Mouse (Mus musculus) embryonic facial prominence, embryonic 13.5 days (tissue): ENCODE results near the gene Stpg4. TPM values are rescaled to one million over a fixed set of nuclear protein-coding genes. Genes with fewer than 3 reads are reported as not detected.
A peak's percentile ranks its signal among the peaks of the same experiment; 100 is the strongest.

ENCODE experiments used
- ATAC-seq: fragments of 200-750 bp; cut with Nextera tagmentation; 2 replicates; pipeline ENCODE4 v1.8.0; 2017; ENCODE audit warnings: low read depth; ENCODE audit not compliant: insufficient number of reproducible peaks, insufficient read depth, low FRiP score, low TSS enrichment
- H3K27ac ChIP-seq: fragments of 300-500 bp; sonication (generic); 2 replicates; pipeline ENCODE4 v1.5.1; 2015; ENCODE audit warnings: moderate library complexity, mild to moderate bottlenecking, inconsistent platforms
- H3K27me3 ChIP-seq: fragments of 300-500 bp; sonication (generic); 2 replicates; pipeline ENCODE4 v1.6.1; 2015; ENCODE audit warnings: mild to moderate bottlenecking, inconsistent platforms
- H3K36me3 ChIP-seq: fragments of 300-500 bp; sonication (generic); 2 replicates; pipeline ENCODE4 v1.6.1; 2015; ENCODE audit warnings: mild to moderate bottlenecking, inconsistent platforms
- H3K4me1 ChIP-seq: fragments of 300-500 bp; sonication (generic); 2 replicates; pipeline ENCODE4 v1.6.1; 2015; ENCODE audit warnings: inconsistent platforms
- H3K4me2 ChIP-seq: fragments of 300-500 bp; sonication (generic); 2 replicates; pipeline ENCODE4 v1.6.1; 2015; ENCODE audit warnings: moderate library complexity, mild to moderate bottlenecking, inconsistent platforms
- H3K4me3 ChIP-seq: fragments of 300-500 bp; sonication (generic); 2 replicates; pipeline ENCODE4 v1.5.1; 2015; ENCODE audit warnings: mild to moderate bottlenecking, inconsistent platforms
- H3K9ac ChIP-seq: fragments of 300-500 bp; sonication (generic); 2 replicates; pipeline ENCODE4 v1.6.1; 2015; ENCODE audit warnings: mild to moderate bottlenecking, inconsistent platforms
- H3K9me3 ChIP-seq: fragments of 300-500 bp; sonication (generic); 2 replicates; pipeline ENCODE4 v1.6.1; 2016; ENCODE audit warnings: inconsistent platforms
- WGBS: fragments of 180-500 bp; shearing (Covaris S2); methylation state at CpG from one replicate; pipeline ENCODE4 v1.1.7; 2015; ENCODE audit warnings: mixed read lengths; 5-methylcytosine and 5-hydroxymethylcytosine counted together
- polyA plus RNA-seq: library from polyadenylated mRNA; unstranded; fragments of >200 nt; fragmentation: Nextera tagmentation; extraction: Ambion mirVana; gene quantifications from 2 replicates; pipeline ENCODE4 v1.2.1, GENCODE M21; 2015

Stpg4 gene
- polyA plus RNA-seq, 1 experiment from 2014 or later: not detected

- H3K4me2 ChIP-seq: no peak overlapping the region
- peak; percentile 28 for ATAC-seq
- peak overlapping the region; percentile 66 for H3K27ac ChIP-seq
- peaks cover 57% of the 10 kb centered on the region for H3K4me1 ChIP-seq
- WGBS: 69% methylated on average over 6 of the region's 6 CpGs
- H3K9me3 ChIP-seq: no peaks in the 10 kb centered on the region
- H3K4me3 ChIP-seq: no peak overlapping the region
- H3K27me3 ChIP-seq: no peaks in the 10 kb centered on the region
- no peaks in the 10 kb centered on the region for H3K36me3 ChIP-seq
- H3K9ac ChIP-seq: no peak overlapping the region
Measured at GRCm38 (mm10) chr17:87376831-87377471, 50.6 kb downstream of the Stpg4 start.

DNA sequence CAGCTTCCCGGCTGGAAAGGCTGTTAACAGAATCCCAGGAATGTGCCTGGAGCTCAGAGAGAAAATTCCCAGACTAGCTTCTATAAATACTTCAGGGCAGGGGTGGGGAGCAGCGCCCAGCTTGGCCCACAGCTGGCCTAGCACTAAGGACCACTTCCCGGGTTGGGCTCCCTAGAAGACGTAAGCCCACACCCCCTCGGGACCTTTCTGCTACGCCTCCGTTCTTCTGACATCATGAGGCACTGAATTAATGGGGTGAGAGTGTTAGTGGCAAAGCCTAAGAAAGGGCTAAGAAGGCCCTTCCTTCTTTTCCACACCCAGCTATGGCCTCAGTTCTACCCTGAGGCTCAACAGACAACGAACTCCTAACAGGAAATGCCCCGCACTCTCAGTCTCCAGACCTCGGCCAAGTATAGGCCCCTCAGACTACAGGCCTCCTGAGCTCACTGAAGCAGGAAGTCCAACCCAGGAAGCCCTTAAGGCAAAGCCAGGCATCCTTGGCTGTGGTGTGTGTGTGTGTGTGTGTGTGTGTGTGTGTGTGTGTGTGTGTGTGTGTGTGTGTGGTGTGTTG lies 51.5 kb downstream of the Stpg4 start:
- Histone ChIP-seq H3K4me2 (no peak overlapping the region), H3K4me3 (no peak overlapping the region), H3K27me3 (no peaks in the 10 kb centered on the region), H3K9me3 (no peaks in the 10 kb centered on the region), H3K36me3 (no peaks in the 10 kb centered on the region), H3K27ac (peak overlapping the region; percentile 66), H3K9ac (no peak overlapping the region), H3K4me1 (peaks cover 60% of the 10 kb centered on the region)
- 16% methylated on average over 10 of the region's 10 CpGs for WGBS
- no peak for ATAC-seq

DNA sequence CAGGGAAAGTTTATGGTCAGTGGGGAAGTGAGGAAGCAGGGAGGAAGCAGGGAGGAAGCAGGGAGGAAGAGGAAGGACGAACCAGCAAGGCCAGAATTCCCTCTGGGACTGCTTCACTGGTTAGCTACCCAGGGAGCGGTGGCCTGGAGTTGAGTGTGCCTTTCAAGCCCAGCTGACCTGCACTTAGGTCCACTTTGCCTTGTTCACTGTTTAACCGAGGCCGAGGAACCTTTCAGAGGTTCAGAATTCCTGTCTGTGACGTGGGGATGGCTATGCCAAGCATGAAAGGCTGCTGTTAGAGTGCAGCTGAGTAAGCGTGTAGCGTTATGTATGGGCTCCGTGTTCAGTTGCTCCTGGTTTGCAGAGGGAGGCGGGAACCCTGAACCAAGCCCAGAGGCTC lies 54.2 kb downstream of the Stpg4 start:
- peaks cover 67% of the 10 kb centered on the region for H3K4me1 ChIP-seq
- no peaks in the 10 kb centered on the region for H3K9me3 ChIP-seq
- no peak overlapping the region for H3K4me3 ChIP-seq
- H3K36me3 ChIP-seq: no peaks in the 10 kb centered on the region
- H3K27ac ChIP-seq: no peak overlapping the region
- no peak for ATAC-seq
- H3K4me2 ChIP-seq: no peak overlapping the region
- no peak overlapping the region for H3K9ac ChIP-seq
- no peaks in the 10 kb centered on the region for H3K27me3 ChIP-seq
- WGBS: 90% methylated on average over 9 of the region's 9 CpGs

DNA sequence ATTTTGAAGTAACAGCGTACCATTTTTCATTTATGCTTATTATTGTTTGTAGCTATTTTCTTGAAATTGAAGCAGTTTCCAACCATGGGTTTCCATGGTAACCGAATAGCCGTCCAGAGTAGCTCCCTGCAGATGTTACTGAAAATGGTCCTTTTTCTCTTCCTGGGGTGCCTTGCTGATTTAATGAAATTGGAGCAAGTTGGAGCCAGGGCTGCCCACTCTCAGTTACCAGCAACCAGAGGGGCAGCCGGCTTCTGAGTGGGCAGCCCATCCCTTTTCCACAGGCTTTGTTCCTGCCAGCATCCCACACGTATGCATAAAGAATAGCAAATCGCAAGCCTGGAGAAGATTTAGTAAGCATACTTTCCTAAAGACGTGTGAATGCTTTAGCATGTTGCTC lies 55.4 kb downstream of the Stpg4 start:
- no peak for ATAC-seq
- H3K27me3 ChIP-seq: no peaks in the 10 kb centered on the region
- H3K27ac ChIP-seq: no peak overlapping the region
- WGBS: 72% methylated on average over 7 of the region's 7 CpGs
- no peaks in the 10 kb centered on the region for H3K36me3 ChIP-seq
- H3K9ac ChIP-seq: no peak overlapping the region
- no peak overlapping the region for H3K4me2 ChIP-seq
- peaks cover 67% of the 10 kb centered on the region for H3K4me1 ChIP-seq
- no peaks in the 10 kb centered on the region for H3K9me3 ChIP-seq
- H3K4me3 ChIP-seq: no peak overlapping the region

DNA sequence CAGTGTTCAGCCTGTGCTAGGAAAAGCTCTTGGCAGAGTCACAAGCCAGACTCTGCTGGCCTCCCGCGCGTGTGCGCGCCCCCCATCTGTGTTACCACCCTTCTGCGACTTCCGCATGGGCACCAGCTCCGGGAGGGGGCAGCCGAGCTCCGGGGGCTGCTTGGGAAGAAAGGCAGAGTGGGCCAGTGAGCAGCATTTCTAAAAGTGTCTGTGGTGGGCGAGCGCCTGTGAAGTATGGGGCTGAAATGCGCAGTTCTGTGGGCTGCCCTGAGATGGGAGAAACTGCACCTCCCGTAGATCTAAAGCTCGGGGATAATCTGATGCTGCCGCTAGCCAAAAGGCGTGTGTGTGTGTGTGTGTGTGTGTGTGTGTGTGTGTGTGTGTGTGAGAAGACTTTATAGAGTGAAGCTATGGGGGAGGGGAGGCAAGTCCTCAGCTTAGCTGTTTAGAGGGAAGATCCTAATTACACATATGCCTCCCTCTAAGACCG lies 58.2 kb downstream of the Stpg4 start:
- no peaks in the 10 kb centered on the region for H3K9me3 ChIP-seq
- H3K9ac ChIP-seq: no peak overlapping the region; the same call in 1 of the 2 replicates
- no peak overlapping the region for H3K4me3 ChIP-seq
- no peaks in the 10 kb centered on the region for H3K27me3 ChIP-seq
- 55% methylated on average over 18 of the region's 18 CpGs for WGBS
- H3K27ac ChIP-seq: peak overlapping the region; percentile 55
- H3K4me1 ChIP-seq: peaks cover 63% of the 10 kb centered on the region
- H3K36me3 ChIP-seq: no peaks in the 10 kb centered on the region
- no peak overlapping the region for H3K4me2 ChIP-seq
- ATAC-seq: no peak

- peaks cover 63% of the 10 kb centered on the region for H3K4me1 ChIP-seq
- H3K4me2 ChIP-seq: no peak overlapping the region
- 87% methylated on average over 10 of the region's 10 CpGs for WGBS
- no peaks in the 10 kb centered on the region for H3K9me3 ChIP-seq
- H3K9ac ChIP-seq: 0 out of 2 replicates have a peak overlapping the region, but pooled peaks have one; percentile 27
- no peak overlapping the region for H3K4me3 ChIP-seq
- no peaks in the 10 kb centered on the region for H3K36me3 ChIP-seq
- H3K27me3 ChIP-seq: no peaks in the 10 kb centered on the region
- no peak for ATAC-seq
- no peak overlapping the region for H3K27ac ChIP-seq
Measured at GRCm38 (mm10) chr17:87368481-87368880, 59.1 kb downstream of the Stpg4 start.

- Histone ChIP-seq H3K4me3 (no peak overlapping the region), H3K4me1 (peaks cover 63% of the 10 kb centered on the region), H3K9me3 (no peaks in the 10 kb centered on the region), H3K4me2 (no peak overlapping the region), H3K27ac (peak overlapping the region; percentile 51; the same call in 1 of the 2 replicates), H3K9ac (no peak overlapping the region), H3K27me3 (no peaks in the 10 kb centered on the region), H3K36me3 (no peaks in the 10 kb centered on the region)
- WGBS: 46% methylated on average over 3 of the region's 3 CpGs
- ATAC-seq: no peak
Measured at GRCm38 (mm10) chr17:87367640-87368039, 59.9 kb downstream of the Stpg4 start.

DNA sequence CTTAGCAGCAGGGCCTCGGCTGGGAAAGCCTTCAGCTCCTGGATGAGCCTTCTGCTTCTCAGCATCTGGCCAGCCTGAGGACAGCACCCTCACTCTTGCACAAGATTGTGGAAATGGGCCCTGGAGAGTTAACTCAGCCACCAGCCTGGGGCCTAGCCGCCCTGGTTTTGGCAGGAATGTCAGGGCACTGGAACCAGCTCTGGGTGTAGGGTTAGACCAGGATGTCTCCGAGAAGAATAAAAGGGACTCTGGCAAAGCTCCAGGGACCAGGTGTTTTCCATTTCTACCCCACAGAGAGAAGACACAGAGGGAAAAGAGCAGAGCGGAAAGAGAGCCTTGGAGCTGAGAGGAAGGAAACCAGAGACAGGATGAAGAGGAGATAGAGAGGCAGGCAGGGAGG lies 60.3 kb downstream of the Stpg4 start:
- Histone ChIP-seq H3K9ac (peak overlapping the region; percentile 11; the same call in 1 of the 2 replicates), H3K4me3 (no peak overlapping the region), H3K36me3 (no peaks in the 10 kb centered on the region), H3K4me1 (peaks cover 60% of the 10 kb centered on the region), H3K4me2 (no peak overlapping the region), H3K9me3 (no peaks in the 10 kb centered on the region), H3K27me3 (no peaks in the 10 kb centered on the region), H3K27ac (0 out of 2 replicates have a peak overlapping the region, but pooled peaks have one; percentile 51)
- ATAC-seq: no peak
- 16% methylated on average over 4 of the region's 4 CpGs for WGBS

GRCm38 (mm10) chr17:87366520-87366919 lies 61.0 kb downstream of the Stpg4 start:
- Histone ChIP-seq H3K9me3 (no peaks in the 10 kb centered on the region), H3K4me1 (peaks cover 55% of the 10 kb centered on the region), H3K9ac (no peak overlapping the region), H3K4me3 (no peak overlapping the region), H3K27me3 (no peaks in the 10 kb centered on the region), H3K4me2 (no peak overlapping the region), H3K27ac (no peak overlapping the region), H3K36me3 (no peaks in the 10 kb centered on the region)
- no peak for ATAC-seq
- 9% methylated on average over 2 of the region's 2 CpGs for WGBS

- H3K27me3 ChIP-seq: no peaks in the 10 kb centered on the region
- H3K4me2 ChIP-seq: no peak overlapping the region
- H3K4me3 ChIP-seq: no peak overlapping the region
- H3K27ac ChIP-seq: no peak overlapping the region; the same call in 1 of the 2 replicates
- H3K9ac ChIP-seq: 0 out of 2 replicates have a peak overlapping the region, but pooled peaks have one; percentile 27
- no peaks in the 10 kb centered on the region for H3K36me3 ChIP-seq
- ATAC-seq: no peak
- peaks cover 59% of the 10 kb centered on the region for H3K4me1 ChIP-seq
- 54% methylated on average over 8 of the region's 8 CpGs for WGBS
- no peaks in the 10 kb centered on the region for H3K9me3 ChIP-seq
Measured at GRCm38 (mm10) chr17:87365268-87365667, 62.3 kb downstream of the Stpg4 start.

GRCm38 (mm10) chr17:87364108-87364507 lies 63.4 kb downstream of the Stpg4 start:
- 85% methylated on average over 15 of the region's 15 CpGs for WGBS
- no peak overlapping the region for H3K4me3 ChIP-seq
- H3K4me1 ChIP-seq: peaks cover 54% of the 10 kb centered on the region
- ATAC-seq: no peak
- H3K27ac ChIP-seq: no peak overlapping the region
- no peak overlapping the region for H3K4me2 ChIP-seq
- no peaks in the 10 kb centered on the region for H3K9me3 ChIP-seq
- no peaks in the 10 kb centered on the region for H3K36me3 ChIP-seq
- H3K27me3 ChIP-seq: no peaks in the 10 kb centered on the region
- no peak overlapping the region for H3K9ac ChIP-seq

DNA sequence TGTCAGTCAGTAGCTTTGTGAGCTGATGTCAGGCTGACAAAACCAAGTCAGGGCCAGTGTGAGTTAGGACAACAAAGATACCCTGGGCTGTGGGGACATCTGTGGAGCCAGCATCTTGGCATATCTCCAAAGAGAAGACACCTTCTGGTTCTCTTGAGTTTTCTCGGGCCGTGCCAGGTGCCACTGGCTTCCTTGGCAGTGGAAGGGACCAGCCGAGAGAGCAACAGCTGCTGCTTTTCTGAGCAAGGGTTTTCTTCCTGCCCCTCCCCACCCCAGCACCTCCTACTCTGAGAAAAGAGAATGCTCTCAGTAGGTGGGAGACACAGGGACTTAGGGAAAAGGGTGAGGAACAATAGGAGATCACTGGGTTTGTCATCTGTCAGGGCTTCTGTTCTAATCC lies 66.4 kb downstream of the Stpg4 start:
- H3K4me1 ChIP-seq: peaks cover 31% of the 10 kb centered on the region
- ATAC-seq: no peak
- H3K27ac ChIP-seq: no peak overlapping the region
- no peaks in the 10 kb centered on the region for H3K27me3 ChIP-seq
- no peak overlapping the region for H3K9ac ChIP-seq
- 49% methylated on average over 3 of the region's 3 CpGs for WGBS
- no peak overlapping the region for H3K4me2 ChIP-seq
- H3K36me3 ChIP-seq: no peaks in the 10 kb centered on the region
- H3K9me3 ChIP-seq: no peaks in the 10 kb centered on the region
- no peak overlapping the region for H3K4me3 ChIP-seq
